Mouse (Mus musculus) megakaryocyte, adult 5-6 weeks (primary cell): Measurements from ENCODE around the gene Stac3. TPM values are rescaled to one million over a fixed set of nuclear protein-coding genes. Genes with fewer than 3 reads are reported as not detected.
A peak's percentile ranks its signal among the peaks of the same experiment; 100 is the strongest.

Experiments
- ATAC-seq: 2 replicates; pipeline ENCODE4 v1.8.0; 2016; ENCODE audit warnings: mild to moderate bottlenecking, inconsistent platforms; ENCODE audit not compliant: poor library complexity, severe bottlenecking
- total RNA-seq, 2 experiments: library from RNA; stranded (forward) in 1 of 2; stranded (reverse) in 1 of 2; fragments of 153-499, 151-499 nt in 1 of 2; fragments of 221-1000, 200-1000 nt in 1 of 2; gene quantifications; 2 replicates each; pipeline versions ENCODE4 v1.2.3 to v1.2.4; 2015 to 2017

Gene Stac3
- total RNA-seq, 2 experiments from 2014 or later = 0.40 to 1.2 TPM

DNA sequence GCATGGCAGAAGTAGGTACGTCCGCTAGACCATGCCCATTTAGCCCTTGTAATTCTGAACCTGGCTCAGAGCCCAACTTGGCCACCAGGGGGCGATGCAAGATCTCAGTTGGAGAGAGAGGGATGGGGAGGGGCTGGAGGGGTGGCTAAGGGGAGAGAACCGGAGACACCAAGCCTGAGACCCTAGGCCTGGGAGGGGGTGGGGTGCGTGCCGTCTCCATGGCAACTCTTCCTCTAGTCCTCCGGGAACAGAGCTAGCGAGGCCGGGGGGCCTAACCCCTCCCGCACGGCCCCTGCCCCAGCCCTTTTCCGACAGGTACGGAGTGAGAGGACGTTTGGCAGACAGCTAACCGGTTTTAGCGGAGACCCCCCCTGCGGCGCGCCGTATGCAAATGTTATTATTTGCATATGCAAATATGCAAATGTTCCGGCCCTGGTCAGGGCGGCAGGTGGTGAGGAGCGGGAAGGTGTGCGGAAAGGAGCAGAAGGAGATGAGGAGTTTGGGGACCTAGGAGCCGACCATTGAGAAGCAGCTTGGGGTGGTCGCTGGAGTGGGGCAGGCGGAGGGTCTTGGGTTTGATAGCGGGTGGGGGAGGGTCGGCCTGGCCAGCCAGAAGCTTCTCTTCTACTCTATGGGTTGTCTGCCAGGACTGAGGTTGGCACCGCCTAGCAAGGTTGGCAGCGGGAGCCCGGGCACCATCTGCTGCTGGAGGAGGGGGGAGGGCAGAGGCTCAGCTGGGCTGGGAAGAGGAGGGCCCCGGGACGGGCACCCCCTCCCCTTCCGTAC, 7.8 kb downstream of the Stac3 start:
- ATAC-seq = peak; percentile 44

DNA sequence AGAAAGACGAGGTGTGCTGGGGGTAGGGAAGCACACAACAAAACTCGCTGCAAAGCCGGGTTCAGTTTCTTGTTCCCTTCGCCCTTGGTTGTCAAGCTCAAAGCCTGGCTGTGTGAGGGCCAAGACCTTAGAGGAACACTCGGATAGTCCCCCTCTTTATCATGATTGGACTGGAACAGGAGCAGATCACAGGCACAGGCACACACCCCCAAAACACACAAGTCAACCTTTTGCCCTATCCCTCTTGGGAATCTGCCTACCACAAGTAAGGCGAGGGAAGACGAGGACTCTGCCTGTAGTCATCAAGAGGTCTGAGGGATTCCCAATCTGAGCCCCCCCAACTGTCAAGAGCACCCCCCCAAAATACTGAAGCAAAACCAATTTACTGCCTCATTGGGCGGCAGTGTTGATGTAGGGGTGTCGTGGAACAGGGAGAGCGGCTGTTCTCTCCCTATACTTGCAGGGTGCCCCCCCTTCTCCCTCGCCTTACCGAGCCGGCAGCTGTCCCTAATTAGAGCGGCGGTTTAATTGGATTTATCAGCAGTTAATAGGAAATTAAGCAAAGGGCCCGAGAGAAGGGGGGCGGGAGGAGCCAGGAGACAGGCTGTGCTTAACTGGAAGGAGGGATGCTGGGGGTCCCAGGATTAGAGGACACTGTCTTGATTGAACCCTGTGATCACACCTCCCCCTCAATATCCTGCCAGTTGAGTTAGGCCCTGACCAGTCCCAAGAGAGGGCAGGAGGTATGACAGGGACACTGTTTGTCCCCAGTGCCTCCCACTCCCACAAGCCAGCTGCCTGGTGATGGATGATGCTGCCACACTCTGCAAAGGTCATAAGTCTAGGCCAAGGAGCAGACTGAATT, 8.6 kb downstream of the Stac3 start:
- ATAC-seq = no peak

DNA sequence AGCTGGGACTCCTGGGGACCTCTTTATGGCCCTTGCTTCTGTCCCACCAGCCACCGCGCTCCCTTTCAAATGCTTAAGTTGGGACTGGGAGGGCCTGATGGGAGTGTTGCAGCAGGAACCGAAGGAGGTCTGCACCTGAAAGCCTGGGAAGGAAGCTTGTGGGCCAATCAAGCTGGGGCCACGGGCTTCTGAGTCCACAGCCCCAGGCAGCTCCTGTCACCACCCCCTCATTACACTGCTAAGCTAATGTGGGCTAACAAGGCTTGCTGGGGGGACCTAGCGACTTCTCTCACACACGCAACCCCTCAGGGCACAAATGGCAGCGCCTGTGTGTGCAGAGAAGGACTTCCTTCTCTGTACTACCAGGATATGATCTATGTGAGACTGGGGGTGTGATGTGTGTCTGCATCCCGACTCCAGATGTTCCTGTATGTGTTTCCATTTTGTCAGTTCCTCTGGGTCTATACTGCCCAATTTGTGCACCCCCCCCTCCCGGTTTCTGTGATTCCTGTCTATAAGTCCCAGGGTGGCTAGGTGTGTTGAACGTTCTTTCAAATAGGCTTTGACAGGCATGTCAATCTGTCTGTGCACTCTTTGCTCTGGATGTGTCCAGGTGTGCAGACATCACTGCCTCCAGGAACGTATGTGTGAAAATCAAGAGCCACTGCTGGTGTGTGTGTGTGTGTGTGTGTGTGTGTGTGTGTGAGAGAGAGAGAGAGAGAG, 9.6 kb downstream of the Stac3 start:
- ATAC-seq = no peak

DNA sequence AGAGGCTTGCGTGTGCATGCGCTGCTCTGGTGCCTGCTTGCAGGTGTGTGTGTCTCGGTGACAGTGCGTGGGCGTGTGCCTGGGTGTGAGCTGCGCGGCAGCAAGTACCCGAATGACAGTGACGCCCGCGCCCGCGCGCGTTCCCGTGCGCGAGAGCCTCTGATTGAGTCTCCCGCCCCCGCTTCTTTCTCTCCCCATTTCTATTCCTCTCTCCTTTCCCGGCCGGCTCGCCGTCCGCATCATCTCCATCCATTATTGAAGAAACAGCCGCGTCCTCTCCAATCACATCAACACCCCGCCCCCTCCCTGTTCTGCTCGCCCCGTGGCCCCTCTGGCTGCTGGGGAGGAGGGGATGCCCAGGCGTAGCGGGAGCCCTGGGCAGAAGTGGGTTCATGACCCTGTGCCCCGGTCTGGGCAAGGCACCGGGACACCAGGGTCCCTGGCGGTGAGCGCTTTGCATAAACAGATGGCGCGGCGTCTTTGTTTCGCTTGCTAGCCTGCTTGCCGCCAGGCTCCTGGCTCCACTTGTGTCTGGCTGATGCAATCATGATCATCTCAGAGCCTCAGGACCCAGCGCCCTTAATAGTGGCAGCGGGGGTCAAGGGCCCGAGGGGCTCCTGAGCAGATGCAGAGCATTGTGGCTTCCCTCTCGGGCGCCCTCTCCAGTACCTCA, 10.3 kb downstream of the Stac3 start:
- no peak for ATAC-seq

DNA sequence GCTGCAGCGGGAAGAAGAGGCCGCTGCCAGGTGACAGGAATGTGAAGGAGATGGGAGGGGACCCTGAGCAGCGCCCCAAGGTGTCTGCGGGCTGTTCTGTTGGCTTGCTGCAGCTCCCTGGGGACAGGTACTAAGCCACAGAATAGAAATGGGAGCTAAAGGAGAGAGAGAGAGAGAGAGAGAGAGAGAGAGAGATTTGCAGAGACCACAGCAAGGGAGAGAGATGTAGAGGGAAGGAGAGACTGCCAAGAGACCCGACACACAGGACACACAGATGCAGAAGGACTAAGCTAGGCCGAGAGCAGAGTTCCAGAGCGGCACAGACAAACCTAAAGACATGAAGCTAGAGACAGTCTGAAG, 10.8 kb downstream of the Stac3 start:
- ATAC-seq = no peak

DNA sequence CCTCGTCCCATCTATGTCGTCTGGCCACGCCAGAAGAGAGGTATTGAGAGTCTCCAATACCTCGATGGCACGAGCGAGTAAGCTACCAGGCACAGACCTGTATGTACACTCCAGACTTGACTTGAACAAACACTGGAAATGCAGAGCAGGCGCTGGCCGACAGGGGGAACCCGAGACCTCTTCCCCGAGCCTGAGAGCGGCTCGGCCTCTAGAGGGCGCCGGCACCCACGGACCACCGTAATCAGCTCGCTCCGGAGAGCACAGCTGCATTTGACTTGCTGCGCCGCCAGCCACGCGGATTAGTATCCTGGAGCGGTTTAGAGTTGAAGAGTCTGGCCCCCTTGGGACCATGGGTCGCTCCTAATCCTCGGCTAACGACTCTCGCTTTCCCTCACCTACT, 11.3 kb downstream of the Stac3 start:
- peak; percentile 82 for ATAC-seq

DNA sequence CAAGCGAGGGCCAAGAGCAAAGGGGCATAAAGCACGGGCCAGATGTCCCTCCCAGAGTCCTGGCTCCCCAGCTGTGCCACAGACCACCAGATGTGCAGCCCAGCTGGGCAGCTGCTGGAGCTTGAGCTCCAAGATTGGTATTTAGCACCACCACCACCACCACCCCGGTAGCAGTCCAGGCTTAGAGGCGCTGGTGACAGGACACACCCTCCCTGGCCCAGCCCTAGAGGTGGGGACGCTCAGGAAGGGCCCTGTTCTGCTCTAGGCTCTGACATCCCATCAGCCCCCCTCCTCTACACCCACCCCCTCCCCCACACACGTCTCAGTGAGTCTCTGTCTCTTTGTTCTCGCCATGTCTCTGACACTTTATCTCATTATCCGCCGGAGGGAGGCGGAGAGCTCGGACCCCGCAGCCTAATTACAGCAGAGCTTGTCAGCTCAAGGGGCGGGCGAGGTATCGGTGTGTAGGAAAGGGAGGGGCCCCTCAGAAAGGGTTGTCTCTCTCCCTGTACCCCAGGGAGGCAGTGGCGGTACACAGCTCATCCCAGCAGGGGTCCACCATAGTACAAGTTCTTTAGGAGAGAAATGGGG, 12.1 kb downstream of the Stac3 start:
- ATAC-seq = no peak

DNA sequence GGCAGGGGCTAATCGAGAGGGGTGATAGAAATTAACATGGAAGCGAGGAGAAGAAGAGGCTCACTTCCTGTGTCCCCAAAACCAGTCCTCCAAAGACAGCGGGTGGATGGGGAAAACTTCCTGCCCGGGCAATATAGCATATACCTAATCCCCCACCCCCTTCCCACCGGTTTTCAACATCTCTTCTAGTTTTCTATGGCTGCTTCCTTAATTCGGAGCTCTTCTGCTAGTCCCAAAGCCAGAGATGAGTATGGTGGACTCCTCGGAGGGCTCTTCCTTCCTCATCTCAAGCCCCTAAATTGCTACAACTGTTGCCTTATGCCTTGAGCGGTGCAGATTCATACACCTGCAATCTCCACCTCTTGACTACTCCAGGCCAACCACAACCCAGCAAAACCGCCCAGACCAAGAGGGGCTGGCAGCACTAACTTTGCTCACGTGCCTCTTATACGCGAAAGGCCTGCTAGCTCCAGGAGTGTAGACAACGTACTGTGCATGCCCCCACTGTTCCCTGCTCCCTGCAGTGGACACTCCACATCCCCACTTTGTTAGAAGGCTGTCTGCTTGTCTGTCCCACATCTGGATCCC, 12.7 kb downstream of the Stac3 start:
- ATAC-seq = no peak

DNA sequence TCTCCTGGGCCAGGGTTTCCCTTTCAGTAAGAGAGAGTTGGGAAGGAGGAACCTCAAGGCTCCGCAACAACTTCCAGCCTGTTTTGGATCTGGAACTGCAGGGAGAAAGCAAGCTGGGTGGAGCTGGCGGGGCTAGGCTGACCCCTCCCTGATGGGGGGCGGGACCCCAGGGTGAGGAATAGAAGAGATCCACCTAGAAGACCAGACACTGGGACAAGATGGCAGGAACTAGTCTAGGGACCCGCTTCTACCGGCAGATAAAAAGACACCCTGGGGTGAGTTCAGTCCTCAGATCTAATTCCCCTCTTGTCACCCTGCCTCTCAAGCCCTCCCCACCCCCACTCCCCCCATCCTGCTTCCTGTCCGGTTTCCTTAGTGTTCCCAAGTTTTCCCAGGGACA, 13.3 kb downstream of the Stac3 start, which contains the start of gene Ndufa4l2:
TSS of gene Ndufa4l2 (plus strand) at position 204 of the 400 bp plus-strand sequence.
- no peak for ATAC-seq

DNA sequence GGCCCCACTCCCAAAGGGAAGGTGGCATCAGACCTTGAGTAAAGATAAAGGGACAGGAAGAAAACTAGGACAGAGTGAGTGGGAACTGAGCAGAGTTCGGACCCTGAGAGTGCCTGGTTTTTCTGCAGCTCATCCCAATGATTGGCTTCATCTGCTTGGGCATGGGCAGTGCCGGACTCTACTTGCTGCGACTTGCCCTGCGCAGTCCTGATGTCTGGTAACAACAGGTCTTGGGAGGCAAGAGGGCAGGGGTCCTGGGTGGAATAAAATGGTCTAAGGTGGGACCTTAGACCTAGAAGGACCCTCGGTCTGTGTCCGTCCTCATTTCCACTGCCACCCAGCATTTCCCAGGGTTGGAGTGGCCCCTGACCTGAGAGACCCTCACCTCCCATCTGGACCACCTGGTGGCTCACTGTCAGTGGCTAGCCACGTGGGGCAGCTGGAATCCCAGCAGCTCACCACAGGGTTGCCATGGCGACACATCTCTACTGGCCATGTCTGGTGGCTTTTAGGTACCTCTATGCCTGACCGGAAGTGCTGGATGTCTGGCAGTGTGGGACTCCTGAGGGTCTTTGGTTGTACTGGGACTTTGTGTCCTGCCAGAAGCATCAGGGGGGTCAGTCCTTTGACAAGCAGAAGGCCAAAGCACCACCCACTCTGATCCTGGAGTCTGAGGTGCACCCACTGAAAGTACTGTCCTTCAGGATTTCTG, 13.9 kb downstream of the Stac3 start:
- ATAC-seq = no peak

DNA sequence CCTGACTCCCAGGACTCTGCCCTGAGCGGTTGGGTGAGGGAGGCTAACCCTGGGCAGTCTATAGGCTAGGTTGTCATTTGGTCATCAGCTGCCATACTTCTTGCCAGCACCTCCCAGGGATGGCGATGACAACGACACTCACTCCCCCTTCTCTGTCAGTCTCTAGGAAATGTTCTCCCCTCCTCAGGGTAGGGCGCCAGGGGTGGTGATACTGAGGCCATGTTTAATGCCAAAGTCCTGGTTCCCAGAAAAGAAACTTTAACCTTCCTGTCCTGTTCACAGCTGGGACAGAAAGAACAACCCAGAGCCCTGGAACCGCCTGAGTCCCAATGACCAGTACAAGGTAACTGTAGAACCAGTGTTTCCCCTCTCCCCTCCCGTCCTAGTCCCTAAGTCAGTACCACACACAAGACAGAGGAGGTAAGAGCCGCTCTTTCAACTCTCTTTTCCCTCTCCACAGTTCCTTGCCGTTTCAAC, 14.5 kb downstream of the Stac3 start:
- ATAC-seq = no peak

DNA sequence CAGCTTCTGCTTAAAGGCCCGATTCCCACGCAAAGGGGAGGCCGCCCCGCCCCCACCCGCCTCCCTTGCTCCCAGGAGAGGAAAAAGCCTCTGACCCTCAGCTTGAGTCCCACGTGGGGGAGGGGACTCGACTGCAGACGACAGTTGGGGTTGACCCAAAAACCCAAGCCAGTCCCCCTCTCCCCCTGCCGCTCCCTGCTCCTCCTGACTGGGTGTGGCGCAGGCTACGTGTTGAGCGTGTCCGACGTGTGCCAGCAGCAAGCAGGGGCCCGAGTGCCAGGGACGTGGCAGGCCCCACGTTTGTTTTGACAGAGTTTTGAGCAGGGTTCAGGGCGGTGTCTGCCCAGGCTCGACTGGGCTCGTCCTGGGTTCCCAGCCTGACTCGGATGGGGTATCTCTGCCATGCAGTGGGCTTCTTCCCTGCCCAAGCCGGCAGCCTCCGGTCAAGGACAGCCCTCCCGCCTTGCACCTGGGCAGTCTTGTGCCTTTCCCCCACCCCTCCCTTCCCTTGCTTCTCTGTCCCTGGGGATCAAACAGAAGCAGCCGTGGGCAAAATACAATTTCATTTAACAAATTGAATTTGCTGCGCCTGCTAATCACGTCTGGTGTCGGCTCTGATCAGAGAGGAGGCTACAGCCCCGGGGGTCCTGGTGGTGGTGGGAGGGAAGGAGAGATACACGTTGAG, 15.2 kb downstream of the Stac3 start:
- ATAC-seq = no peak

DNA sequence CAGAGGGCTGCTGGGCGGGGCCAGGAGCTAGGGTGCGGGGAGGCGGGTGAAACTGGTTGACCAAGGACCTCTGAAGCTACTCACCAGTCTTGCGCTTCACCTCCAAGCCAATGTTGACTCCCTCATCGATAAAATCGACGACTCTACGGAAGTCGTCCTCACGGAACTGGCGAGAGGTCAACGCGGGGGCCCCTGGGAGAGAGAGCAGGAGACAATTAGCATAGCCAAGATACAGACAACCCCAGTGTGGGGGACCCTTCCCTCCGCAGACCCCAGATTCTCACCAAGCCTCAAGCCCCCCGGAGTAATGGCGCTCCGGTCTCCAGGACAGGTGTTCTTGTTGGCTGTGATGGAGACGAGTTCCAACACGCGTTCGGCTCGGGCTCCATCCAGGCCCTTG, 16.5 kb downstream of the Stac3 start:
- ATAC-seq = no peak

DNA sequence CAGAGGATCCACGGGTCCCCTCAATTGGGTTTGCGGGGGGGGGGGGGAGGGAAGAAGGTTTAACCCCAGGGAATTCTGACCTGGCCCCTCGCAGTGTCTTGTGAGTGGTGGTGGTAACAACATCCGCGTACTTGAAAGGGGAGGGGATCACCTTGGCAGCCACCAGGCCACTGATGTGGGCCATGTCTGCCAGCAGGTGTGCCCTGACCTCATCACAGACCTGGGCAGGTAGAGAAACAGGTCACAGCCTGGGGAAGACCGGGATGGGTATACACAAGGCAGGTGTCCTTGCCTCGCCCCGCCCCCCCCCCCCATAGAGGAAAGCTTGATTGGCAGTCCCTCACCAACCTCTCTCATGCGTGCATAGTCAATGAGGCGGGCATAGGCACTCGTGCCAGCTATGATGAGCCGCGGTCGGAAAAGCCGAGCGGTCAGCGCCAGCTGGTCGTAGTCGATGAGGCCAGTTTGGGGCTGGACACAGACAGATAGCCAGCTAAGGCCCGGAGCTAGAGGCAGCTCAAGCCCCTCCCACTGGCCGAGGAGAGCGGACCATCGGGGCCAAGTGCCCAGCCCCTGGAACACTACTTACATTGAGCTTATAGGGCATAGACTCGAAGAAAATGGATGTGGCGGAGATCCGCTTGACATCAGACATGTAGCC, 17.7 kb downstream of the Stac3 start:
- ATAC-seq = no peak

DNA sequence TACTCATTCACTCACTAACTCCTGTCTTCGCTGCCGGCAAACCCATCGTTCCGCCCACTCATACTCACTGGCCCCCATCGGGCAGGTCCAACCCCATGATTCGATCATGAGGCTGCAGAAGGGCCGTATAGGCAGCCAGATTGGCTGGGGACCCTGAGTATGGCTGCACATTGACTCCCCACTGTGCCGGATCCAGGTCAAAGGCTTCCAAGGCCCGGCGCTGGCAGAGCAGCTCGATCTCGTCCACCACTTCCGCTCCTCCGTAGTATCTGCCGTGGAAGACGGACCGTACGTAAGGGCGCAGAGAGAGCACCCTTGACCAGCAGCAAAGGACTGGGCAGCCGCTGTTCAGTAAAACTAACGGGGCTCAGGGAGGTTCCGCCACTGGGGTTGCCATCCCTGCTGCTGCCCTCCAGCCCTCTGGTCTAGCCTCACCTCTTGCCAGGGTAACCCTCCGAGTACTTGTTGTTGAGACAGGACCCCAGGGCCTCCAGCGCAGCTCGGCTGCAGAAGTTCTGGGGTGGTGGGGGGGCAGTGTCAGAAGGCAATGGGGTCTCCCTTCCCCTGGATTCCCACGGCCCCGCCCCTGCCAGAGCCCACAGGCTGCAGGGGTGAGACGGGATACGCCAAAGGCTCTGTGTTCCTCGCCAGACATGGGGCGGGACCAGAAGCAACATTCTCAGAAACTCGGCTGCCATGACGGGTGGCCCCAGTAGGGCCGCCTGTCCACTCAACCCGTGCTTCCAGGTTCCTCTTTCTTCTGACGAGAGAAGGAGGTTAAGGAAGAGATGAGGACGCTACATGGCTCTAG, 18.6 kb downstream of the Stac3 start:
- no peak for ATAC-seq

DNA sequence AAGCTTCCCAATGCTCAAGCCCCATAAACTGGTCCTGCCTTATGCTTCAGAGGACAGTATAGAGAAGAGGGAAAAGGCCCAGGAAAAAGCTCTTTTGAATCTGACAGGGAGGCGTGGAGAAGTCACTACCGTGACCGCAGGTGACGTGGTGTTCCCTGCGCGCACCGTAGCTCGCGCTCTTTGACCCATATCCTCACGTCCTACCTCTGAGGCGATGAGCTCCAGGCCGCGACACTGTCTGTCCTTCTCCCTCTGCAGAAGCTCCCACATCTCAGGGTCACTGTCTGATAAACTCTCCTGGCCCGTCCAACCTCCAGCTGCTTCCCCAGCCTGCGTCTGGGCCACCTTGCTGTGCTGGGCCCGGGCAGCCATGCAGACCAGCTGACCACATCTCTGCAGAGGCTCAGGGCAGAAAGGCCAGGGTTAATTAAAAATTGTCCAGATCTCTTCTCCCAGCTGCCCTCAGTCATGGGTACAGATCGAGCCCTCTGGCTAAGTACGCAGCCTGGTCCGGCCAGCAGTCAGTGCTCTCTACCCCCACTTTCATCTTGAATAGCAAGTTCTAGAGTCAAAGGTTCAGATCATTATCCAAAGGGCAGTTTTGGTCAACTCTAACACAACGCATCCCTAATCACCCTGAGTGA, 19.4 kb downstream of the Stac3 start:
- ATAC-seq = no peak

DNA sequence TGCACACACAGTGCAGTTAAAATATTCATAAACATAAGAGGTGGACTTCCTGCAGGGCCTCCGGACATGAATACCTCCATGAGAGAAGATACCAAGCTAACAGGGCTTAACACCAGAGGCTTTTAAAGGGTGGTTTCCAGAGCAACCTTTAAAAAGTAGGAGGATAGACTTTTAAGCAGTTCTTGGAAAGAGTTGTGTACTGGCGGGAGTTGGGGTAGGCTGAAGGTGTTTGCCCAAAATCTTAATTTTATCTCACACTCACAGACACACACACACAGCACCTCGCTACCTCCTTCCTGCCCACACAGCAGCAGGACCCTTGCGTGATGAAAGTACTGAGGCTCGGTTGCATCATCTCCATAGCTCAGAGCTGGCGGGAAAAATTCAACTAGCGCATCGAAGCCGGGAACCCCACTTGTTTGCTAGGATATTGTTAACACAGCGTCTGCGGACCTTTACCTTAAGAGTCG, 20.2 kb downstream of the Stac3 start:
- ATAC-seq = peak; percentile 54
